Mouse (Mus musculus): ENCODE results near the gene Il17d.

- TF ChIP-seq POLR2A (IDR thresholded peaks at IDR 0.05; ENCODE audit: control insufficient read depth, extremely low read depth, insufficient read depth, low read length, poor library complexity) = no peak
- no peak for TF ChIP-seq CTCF (IDR thresholded peaks at IDR 0.05; ENCODE audit: borderline replicate concordance, control insufficient read depth, extremely low read depth, insufficient read depth, low read length, poor library complexity)
Observed at GRCm38 (mm10) chr14:57534961-57535360, 10.4 kb downstream of the Il17d start.
